Mouse (Mus musculus) inflammation-experienced regulatory T-cells, adult 16 weeks (primary cell): ENCODE data around the gene Taf1b. TPM values are rescaled to one million over a fixed set of nuclear protein-coding genes. Genes with fewer than 3 reads are reported as not detected.

Source experiments
- polyA plus RNA-seq: library from polyadenylated mRNA; unstranded; fragments of 100-300 nt; shearing (Covaris generic); gene quantifications from one replicate; pipeline ENCODE4 v1.2.1, GENCODE M21; 2017

Taf1b gene
- polyA plus RNA-seq: 84.8 TPM

GRCm38 (mm10) chr12:24498150-24498840 is at the start of gene Taf1b:
Gene Taf1b, plus strand, starts transcription at chr12:24498359.

GRCm38 (mm10) chr12:24571523-24572392 is 73.6 kb downstream of the Taf1b start, which contains the start of gene Grhl1:
Gene Grhl1, plus strand, starts transcription at chr12:24572283.

Other genes starting within 250 kb of the Taf1b start
- 7.6 TPM for gene Grhl1, start 73.9 kb downstream of the Taf1b start, polyA plus RNA-seq
- 2.1 TPM for gene Klf11, start 152.9 kb downstream of the Taf1b start, polyA plus RNA-seq
- not detected for gene Cys1, start 183.5 kb downstream of the Taf1b start, polyA plus RNA-seq
- 47.3 TPM for gene Rrm2, start 209.9 kb downstream of the Taf1b start, polyA plus RNA-seq